Mouse (Mus musculus) hematopoietic stem cell, adult 5-6 weeks (primary cell): ENCODE measurements around the gene Aknad1. TPM values are rescaled to one million over a fixed set of nuclear protein-coding genes. Genes with fewer than 3 reads are reported as not detected.

Experiments
- ATAC-seq, 2 experiments: fragments of 125-278 bp in 1 of 2; replicated peaks in 1 of 2; 2 replicates each; pipeline ENCODE4 v1.8.0; 2016 to 2017; ENCODE audit warnings: inconsistent platforms in 2 of 2, mild to moderate bottlenecking in 2 of 2, moderate number of reproducible peaks in 2 of 2, low read depth in 1 of 2, moderate TSS enrichment in 1 of 2; ENCODE audit not compliant: low FRiP score in 2 of 2, poor library complexity in 2 of 2, severe bottlenecking in 2 of 2, insufficient read depth in 1 of 2, low TSS enrichment in 1 of 2
- total RNA-seq: library from RNA; stranded (forward); fragments of 172-1452, 232-1000 nt; gene quantifications from 2 replicates; pipeline ENCODE4 v1.2.3, GENCODE M21; 2017

The Aknad1 gene
- total RNA-seq = 0.55 TPM in 1 of 2 replicates, not detected in the other

DNA sequence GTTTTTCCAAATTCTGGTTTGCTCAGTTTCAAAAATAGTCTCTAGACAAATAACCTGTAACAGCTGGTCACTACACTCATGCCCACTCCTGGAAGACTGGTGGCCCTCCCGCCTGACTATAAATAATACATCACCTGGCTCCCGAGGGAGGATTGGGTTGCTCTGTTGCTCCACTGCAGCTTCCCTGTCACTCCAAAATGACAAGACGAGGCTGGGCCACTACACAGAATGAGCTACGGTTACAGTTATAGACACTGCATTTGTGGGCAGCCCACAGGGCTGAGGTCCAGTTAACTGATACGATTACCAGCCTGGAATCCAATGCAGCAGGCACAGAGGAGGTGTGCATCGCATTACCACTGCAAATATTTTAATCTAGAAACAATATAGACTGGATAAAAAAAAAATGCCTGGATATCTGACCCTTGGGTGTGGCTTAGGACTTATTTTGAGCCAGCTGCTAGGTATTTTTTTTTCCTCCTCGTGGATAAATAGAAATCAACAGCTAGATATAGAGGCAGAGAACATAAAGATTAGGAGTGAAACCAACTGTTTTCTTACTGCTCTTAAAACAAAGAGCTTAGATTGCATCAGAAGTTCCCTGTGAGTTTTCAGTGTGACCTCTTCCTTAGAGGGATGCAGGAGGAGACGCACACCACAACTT lies at the start of gene Aknad1:
Gene Aknad1 (plus strand): TSS at position 614 of the 664 bp plus-strand sequence.
- no peak for ATAC-seq

DNA sequence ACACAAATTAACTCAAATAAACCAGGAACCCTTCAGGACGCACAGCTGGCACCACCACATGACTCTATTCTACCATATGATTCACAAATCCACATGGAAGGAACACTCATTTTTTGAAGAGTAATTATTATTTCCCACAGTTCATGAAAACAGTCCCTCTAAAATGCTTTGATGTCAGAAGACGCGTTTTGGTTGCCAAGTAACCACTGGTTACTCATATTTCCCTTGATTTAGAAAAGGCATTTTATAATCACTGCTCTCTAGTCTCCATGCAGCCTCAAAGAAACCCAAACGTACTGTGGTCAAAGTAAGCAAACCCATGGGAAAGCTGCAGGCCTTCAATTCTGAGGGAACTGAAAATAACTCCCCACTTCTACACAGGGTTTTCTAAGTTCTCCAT lies 49.5 kb upstream of the Aknad1 start:
- ATAC-seq = no peak

DNA sequence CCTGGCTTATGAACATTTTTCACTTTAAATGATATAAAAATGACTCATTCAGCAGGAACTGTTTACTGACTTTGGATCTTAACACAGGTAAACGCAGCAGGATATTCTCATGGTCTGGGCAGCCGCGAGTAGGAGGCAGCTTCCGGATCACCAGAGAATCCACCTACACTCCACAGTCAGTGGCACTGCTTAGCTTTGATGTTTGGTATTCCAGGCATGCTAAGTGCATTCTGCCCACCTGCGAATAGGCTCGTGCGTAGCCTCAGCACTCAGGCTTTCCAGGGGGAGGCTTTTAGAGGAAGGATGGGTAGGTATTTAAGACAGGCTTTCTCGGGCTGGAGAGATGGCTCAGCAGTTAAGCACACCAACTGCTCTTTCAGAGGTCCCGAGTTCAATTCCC lies 45.1 kb upstream of the Aknad1 start:
- no peak for ATAC-seq

DNA sequence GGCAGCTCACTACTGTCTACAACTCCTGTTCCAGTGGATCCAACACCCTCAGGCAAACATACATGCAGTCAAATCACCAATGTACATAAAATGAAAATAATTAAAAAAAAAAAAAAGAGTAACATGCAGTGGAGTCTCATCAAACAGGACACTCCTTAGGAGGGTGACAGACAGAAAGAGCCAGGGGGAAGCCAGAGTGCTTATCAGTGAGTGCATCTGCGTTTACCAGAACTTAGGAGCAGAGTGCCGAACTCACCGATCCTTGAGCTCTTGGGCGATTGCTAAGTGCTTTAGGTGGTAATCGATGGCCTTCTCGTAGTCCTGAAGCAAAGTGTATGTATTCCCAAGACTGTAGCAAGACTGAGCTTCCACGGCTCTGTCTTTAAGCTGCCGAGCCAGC lies 40.8 kb upstream of the Aknad1 start:
- ATAC-seq = no peak

DNA sequence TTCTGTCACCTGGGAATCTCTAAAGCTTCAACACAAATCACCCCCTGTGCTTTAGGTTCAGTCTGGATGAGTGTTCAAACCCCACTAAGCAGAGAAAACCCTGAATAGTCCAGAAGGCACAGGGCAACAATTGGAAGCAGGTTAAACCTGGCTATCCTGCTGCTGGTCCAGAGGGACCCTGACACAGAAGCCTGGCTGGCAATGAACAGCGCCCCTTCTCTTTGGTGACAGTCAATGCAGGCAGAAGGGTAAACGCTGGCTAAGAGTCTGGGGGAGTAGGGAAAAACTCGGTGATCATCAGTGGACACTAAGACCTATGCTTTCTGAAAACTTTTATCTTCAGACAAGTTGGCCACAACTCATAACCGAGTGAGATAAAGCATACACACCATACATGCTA lies 39.7 kb upstream of the Aknad1 start:
- no peak for ATAC-seq

DNA sequence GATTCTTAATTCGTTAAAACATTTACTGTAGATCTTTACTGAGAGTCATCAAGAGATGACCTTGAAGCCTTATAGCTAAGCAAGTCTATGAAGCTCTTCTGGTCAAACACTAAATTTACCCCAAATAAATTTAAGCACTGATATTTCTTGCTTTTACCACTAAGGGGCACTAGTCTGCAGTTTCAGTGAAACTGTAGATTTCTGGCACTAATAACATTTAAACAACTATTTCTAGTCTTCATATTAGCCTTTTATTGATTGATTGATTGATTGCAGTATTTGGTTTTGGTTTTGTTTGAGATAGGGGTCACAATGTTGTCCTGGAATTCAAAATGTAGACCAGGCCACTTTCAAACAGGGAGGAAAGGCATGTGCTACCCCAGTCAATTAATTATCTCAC lies 38.2 kb upstream of the Aknad1 start:
- ATAC-seq = no peak; a peak in 1 of 4 replicates

DNA sequence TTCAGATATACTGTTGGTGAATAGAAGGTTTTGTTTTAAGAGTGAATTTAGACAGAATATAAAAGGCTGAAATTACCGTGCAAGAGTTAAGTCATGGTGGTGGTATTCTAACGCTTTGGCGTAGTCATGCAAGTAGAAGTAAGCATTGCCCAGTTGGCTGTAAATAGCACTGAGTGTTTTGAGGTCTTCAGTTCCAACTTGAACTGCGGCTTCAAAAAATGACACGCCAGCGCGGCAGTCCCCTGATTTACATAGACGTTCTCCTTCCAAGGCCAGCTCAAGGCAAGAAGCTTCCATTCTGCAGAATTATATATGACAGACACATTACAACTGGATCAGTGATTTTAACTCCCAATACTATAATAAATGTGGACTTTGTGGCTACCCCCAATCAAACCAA lies 36.7 kb upstream of the Aknad1 start:
- no peak for ATAC-seq

DNA sequence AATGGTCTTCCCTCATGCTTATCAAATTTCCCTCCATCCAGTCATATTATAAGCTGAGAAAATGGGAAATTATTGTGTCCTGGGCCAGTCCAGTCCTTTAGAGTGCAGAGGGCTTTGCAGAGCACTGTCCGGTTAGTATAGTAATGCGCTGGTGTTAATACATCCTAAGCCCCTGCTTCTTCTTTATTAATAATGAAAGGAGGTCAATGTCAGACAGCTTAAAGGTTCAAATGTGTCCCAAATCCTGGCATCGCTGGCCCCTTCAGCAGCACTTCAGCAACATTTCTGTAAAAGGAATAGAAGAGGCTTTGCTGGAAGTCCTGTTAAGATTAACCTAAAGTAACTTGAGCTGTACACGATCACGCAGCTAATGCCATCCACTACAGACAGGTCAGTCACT lies 28.2 kb upstream of the Aknad1 start:
- ATAC-seq = no peak

DNA sequence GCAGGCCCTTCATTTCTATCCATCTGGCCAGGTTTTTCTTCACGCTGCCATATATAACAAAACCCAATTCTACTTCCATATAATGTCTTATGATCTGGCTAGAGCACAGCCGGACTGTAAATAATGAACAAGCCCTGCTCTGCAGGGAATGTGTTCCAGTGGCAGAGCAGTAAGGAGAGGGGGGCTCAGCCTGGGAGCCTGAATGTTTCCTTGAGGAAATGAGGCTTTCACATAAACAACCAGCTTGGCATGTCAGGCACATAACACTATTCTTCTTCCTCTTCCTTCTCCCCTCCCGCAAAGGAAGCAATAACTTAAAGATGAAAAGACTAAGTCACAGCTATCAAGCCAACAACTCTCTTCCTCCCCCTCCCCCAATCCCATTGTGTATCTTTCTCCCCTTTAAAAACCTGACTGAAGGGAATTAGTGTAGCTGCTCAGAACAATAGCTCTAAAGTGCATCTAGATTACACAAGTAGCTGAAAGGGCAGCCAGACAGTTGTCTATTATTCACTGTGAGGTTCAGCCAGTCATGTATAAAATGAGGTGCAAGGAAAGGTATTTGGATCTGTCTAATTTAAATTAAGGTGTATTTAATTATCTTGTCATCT lies 26.3 kb upstream of the Aknad1 start:
- ATAC-seq = 0 out of 4 replicates have a peak, but pooled peaks of 1 of the 2 experiments have one; percentile 41

DNA sequence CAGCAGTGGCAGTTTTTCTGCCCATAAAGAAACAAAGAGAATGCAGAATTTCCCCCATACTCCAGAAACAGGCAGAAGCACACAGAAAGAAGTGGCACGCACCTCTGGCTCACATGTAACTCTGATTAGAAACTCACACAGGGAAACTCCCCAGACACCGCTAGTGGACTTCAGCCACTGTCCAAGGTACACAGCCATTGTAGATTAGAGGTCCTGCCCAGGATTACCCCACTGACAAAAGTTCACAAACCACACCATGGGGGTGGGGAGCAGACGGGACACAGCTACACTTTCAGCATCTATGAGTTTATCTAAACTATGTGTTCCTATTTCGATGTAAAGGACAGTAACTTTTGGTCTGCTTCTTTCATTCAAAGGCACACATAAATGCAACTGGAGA lies 24.6 kb upstream of the Aknad1 start:
- no peak for ATAC-seq

DNA sequence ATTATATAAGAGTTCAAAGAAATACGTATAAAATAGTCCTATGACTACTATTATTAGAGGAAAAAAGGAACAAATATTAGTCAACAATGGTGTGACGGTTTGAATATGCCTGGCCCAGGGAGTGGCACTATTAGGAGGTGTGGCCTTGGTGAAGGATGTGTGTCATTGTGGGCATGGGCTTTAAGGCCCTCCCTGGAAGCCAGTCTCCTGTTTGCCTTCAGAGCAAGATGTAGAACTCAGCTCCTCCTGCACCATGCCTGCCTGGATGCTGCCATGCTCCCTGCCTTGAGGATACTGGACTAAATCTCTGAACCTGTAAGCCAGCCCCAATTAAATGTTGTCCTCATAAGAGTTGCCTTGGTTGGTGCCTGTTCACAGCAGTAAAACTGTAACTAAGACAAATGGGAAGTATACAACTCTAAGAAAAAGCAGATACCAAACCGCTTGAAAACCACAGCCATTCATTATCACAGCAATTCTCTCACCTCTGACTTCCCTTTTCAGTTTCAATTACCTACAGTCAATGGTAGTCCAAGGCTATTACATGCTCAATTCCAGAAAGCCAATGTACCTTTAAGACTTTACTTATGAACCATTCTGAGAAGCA lies 21.5 kb upstream of the Aknad1 start:
- peak; percentile 43 to 44 for ATAC-seq

DNA sequence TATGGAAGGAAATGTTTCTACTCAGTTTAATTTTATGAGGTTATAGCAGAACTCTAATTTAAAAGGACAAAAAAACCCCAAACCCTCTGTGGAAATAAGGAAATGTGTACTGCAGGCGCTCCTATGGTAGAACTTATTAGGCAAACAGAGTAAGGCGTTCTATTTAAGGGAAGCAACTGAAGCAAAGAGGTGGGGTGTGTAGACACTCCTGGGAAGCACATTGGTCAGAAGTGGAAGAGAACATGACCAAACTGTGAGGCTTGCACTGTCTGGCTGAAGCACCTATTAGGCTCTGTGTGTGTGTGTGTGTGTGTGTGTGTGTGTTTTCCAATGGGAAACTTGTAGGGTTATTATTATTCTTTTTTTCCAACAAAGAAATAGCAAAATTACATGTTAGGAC lies 20.1 kb upstream of the Aknad1 start:
- ATAC-seq = no peak

DNA sequence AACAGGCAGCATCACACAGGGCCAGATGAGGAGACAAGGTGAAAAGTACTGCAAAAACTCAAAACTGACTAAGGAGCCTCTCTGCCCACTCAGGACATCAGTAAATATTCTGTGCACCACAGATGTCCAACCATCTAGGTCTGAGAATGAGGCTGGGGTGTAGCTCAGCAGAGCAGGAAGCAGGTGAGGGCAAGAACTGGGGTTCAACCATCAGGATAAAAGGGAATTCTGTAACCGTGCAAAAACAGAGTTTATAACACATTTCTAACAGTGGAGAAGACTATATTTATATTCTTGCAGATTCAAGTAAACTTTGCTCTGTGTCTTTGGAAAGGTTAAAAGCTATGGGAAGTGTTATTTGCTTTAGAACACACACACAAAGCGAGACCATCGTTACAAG lies 19.7 kb upstream of the Aknad1 start:
- ATAC-seq = no peak

DNA sequence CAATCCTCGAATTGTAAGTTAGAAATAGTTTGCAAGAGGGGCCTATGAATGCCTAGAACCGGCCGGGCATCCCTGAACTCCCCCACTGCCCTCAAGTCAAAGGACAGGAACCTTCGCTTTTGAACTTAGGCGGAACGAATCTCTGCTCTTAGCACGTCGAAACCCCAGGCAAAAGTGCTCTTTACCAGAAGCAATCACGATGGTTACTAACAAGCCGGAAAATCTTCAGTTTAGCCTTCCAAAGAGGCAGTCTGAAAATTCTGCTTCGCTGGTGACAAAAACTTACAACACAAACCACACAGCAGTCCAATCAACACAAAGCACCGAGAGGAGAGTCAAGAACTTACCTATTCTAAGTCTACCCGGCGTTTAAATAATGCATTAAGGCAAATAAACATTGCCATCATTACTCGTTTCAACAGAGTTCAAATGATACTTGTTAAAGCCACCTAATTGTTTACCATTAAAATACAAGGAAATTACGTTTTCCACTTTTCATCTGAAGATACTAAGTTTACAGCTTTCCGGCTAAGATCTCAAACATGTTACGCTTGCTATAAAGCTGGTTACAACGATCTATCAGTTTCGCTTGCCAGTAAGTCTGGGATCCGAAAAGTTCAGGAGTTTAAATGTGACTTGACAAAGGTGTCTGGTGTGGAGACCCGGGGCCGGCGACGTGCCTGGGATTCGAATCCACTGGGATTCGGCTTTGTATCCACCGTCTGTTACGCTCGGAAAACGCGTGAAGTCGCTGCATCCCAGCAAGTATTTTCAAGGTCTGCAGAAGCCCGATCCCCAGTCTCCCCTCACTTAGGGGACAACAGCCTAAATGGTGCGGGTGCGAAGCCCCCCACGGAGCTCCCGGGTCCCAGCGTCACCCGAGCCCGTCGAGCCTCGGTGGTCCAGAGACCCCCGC lies 18.1 kb upstream of the Aknad1 start:
- ATAC-seq = no peak

DNA sequence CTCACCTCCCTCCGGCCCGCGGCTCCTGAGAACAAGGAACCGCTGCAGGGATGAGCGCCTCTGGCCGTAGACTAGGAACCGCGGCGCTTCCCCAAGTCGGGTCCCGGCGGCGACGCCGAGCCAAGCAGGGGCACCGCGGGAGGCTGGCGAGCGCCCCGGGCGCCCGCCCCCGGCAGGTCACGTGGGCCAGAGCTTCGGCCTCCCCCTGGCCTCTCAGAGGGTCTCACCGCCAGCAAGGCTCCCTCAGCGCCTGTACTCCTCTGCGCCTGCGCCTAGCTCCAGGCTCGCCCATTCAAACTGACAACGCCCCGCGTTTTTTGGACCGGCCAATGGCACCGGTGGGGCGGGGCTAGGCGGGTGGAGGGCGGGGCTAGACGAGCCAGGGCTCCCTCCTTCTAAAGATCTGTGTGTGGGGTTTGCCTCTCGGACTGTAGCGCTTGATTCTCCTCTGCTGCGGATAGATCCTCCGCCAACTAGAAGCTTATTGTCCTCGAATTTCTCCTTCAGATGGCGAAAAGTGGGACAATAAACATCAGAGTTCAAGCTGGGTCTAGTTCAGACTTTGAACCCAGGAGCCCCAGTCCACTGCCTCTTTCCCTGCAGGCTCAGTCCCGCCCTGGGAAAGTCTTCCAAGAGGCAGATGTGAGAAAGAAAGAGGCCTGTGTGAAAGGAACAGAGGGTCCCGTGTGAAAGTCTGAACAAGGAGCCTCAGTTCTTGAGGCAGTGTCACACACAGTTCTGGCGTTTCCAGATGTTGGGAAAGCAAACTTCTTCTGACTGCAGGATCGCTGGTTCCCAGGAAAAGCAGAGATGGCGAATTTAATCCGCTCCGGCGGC lies 17.2 kb upstream of the Aknad1 start, which contains the start of gene Gpsm2:
Gene Gpsm2 (minus strand): TSS at position 274 of the 837 bp plus-strand sequence.
- peak; percentile 88 to 92 for ATAC-seq

DNA sequence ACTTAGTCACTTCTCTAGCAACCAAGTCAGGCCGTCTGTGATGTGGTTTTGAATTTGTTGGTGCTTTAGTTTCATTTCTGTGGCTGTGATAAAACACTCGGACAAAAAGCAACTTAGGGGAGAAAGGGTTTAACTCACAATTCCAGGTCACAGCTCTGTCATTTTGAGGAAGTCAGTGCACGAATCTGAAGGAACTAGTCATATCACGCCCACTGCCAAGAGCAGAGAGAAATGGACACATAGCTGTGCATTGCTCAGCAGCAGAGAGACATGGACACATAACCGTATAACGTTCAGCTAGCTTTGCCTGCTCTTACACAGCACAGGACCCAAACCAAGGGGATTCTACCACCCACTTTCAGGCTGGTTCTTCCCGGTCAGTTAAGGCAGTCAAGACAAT lies 13.0 kb upstream of the Aknad1 start:
- no peak for ATAC-seq

DNA sequence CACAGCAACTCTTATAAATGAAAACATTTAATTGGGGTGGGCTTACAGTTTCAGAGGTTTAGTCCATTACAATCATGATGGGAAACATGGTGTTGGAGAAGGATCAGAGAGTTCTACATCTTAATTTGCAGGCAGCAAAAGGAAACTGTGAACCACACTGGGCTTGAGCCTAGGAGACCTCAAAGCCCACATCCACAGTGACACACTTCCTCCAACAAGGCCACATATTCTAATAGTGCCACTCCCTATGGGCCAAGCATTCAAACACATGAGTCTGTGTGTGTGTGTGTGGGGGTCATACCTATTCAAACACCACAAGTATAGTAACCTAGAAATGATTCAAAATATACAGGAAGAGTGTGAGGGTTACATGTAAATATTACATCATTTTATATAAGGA lies 12.1 kb upstream of the Aknad1 start:
- peak; percentile 77 to 80 for ATAC-seq
